Mouse (Mus musculus) brown adipose tissue, adult 24 weeks (tissue): ENCODE measurements around the gene Ada. TPM values are rescaled to one million over a fixed set of nuclear protein-coding genes. Genes with fewer than 3 reads are reported as not detected.
A peak's percentile ranks its signal among the peaks of the same experiment; 100 is the strongest.
"Not testable (repeated sequence)": the region's sequence is repeated elsewhere in the genome, so short reads cannot be mapped to it uniquely, and the experiment has no call there.

ENCODE experiments used
- H3K27ac ChIP-seq: fragments of 200-500 bp; replicated peaks from 2 replicates; pipeline ENCODE4 v1.5.1; 2012; ENCODE audit warnings: low read depth, mild to moderate bottlenecking, low read length
- H3K4me1 ChIP-seq: fragments of 200-500 bp; 2 replicates; pipeline ENCODE4 v1.6.1; 2012; ENCODE audit warnings: low read length, mixed read lengths; ENCODE audit not compliant: control insufficient read depth, insufficient read depth, insufficient read length
- H3K4me3 ChIP-seq: fragments of 200-500 bp; 2 replicates; pipeline ENCODE4 v1.5.1; 2012; ENCODE audit warnings: low read depth, mild to moderate bottlenecking, low read length, moderate library complexity; ENCODE audit not compliant: insufficient read depth
- polyA plus RNA-seq: library from polyadenylated mRNA; stranded (reverse); fragments of >200 nt; gene quantifications from 2 replicates; pipeline ENCODE4 v1.2.4, GENCODE M21; 2012; ENCODE audit not compliant: missing spikeins, insufficient read depth, insufficient read length

Gene Ada
- polyA plus RNA-seq, 1 experiment, result not detected

GRCm38 (mm10) chr2:163693716-163694314, 56.2 kb downstream of the Ada start:
- H3K4me1 ChIP-seq, result peaks cover 34% of the 10 kb centered on the region
- H3K27ac ChIP-seq, result peak overlapping the region; percentile 86
- peak overlapping the region; percentile 41 for H3K4me3 ChIP-seq

- no peak overlapping the region for H3K4me3 ChIP-seq
- peaks cover 28% of the 10 kb centered on the region for H3K4me1 ChIP-seq
- H3K27ac ChIP-seq, result peak overlapping the region; percentile 86
Measured at GRCm38 (mm10) chr2:163692873-163693612, 57.0 kb downstream of the Ada start.

- Histone ChIP-seq H3K4me3 (no peak overlapping the region), H3K27ac (no peak overlapping the region), H3K4me1 (peaks cover 23% of the 10 kb centered on the region)
Measured at GRCm38 (mm10) chr2:163691846-163692605, 58.0 kb downstream of the Ada start.

GRCm38 (mm10) chr2:163690409-163691304, 59.4 kb downstream of the Ada start:
- H3K27ac ChIP-seq, result peak overlapping the region; percentile 75
- peaks cover 26% of the 10 kb centered on the region for H3K4me1 ChIP-seq
- no peak overlapping the region for H3K4me3 ChIP-seq

GRCm38 (mm10) chr2:163689771-163690170, 60.3 kb downstream of the Ada start:
- Histone ChIP-seq H3K4me1 (peaks cover 29% of the 10 kb centered on the region), H3K4me3 (no peak overlapping the region), H3K27ac (no peak overlapping the region)

GRCm38 (mm10) chr2:163688377-163688776, 61.7 kb downstream of the Ada start:
- H3K27ac ChIP-seq, H3K4me3 ChIP-seq: not testable (repeated sequence)
- H3K4me1 ChIP-seq, result peaks cover 28% of the 10 kb centered on the region

GRCm38 (mm10) chr2:163686886-163687285, 63.2 kb downstream of the Ada start:
- Histone ChIP-seq H3K4me3 (no peak overlapping the region), H3K27ac (no peak overlapping the region), H3K4me1 (peaks cover 24% of the 10 kb centered on the region)

GRCm38 (mm10) chr2:163686233-163686632, 63.8 kb downstream of the Ada start:
- Histone ChIP-seq H3K4me1 (peaks cover 22% of the 10 kb centered on the region), H3K4me3 (no peak overlapping the region), H3K27ac (peak overlapping the region; percentile 36)

GRCm38 (mm10) chr2:163685761-163686200, 64.3 kb downstream of the Ada start:
- no peak overlapping the region for H3K4me3 ChIP-seq
- H3K4me1 ChIP-seq, result peaks cover 18% of the 10 kb centered on the region
- H3K27ac ChIP-seq, result peak overlapping the region; percentile 36

- 0 out of 2 replicates have a peak overlapping the region, but pooled peaks have one; percentile 15 for H3K27ac ChIP-seq
- H3K4me3 ChIP-seq, result no peak overlapping the region
- H3K4me1 ChIP-seq, result peaks cover 13% of the 10 kb centered on the region
Measured at GRCm38 (mm10) chr2:163685287-163685686, 64.8 kb downstream of the Ada start.

GRCm38 (mm10) chr2:163682344-163682743, 67.7 kb downstream of the Ada start:
- Histone ChIP-seq H3K4me1 (peaks cover 13% of the 10 kb centered on the region), H3K27ac (no peak overlapping the region), H3K4me3 (no peak overlapping the region)

GRCm38 (mm10) chr2:163676745-163677144, 73.3 kb downstream of the Ada start:
- H3K4me1 ChIP-seq, result 0 out of 2 replicates have a peak, but pooled peaks cover 9% of the 10 kb centered on the region

More at GRCm38 (mm10) chr2:163676745-163677144, 73.3 kb downstream of the Ada start:
- Histone ChIP-seq H3K4me3 (no peak overlapping the region), H3K27ac (no peak overlapping the region)
